Mouse (Mus musculus) heart, embryonic 12.5 days (tissue): ENCODE data around the gene Mapk8. TPM values are rescaled to one million over a fixed set of nuclear protein-coding genes. Genes with fewer than 3 reads are reported as not detected.
"Not testable (repeated sequence)": the region's sequence is repeated elsewhere in the genome, so short reads cannot be mapped to it uniquely, and the experiment has no call there.

Experiments
- ATAC-seq: fragments of 200-750 bp; cut with Nextera tagmentation; 2 replicates; pipeline ENCODE4 v1.8.0; 2017; ENCODE audit warnings: moderate TSS enrichment, moderate library complexity; ENCODE audit not compliant: insufficient number of reproducible peaks, low FRiP score
- H3K27ac ChIP-seq: fragments of 300-500 bp; sonication (generic); 2 replicates; pipeline ENCODE4 v1.5.1; 2016; ENCODE audit warnings: mild to moderate bottlenecking, moderate library complexity; ENCODE audit not compliant: poor library complexity, severe bottlenecking
- H3K27me3 ChIP-seq: fragments of 300-500 bp; sonication (generic); replicated peaks from 2 replicates; pipeline ENCODE4 v1.6.1; 2016; ENCODE audit warnings: mild to moderate bottlenecking, moderate library complexity
- H3K36me3 ChIP-seq: fragments of 300-500 bp; sonication (generic); 2 replicates; pipeline ENCODE4 v1.6.1; 2016; ENCODE audit warnings: mild to moderate bottlenecking, moderate library complexity
- H3K4me1 ChIP-seq: fragments of 300-500 bp; sonication (generic); replicated peaks from 2 replicates; pipeline ENCODE4 v1.6.1; 2016; ENCODE audit warnings: mild to moderate bottlenecking
- H3K4me2 ChIP-seq: fragments of 300-500 bp; sonication (generic); 2 replicates; pipeline ENCODE4 v1.6.1; 2016; ENCODE audit warnings: mild to moderate bottlenecking, moderate library complexity
- H3K4me3 ChIP-seq: fragments of 300-500 bp; sonication (generic); 2 replicates; pipeline ENCODE4 v1.5.1; 2016; ENCODE audit warnings: mild to moderate bottlenecking
- H3K9ac ChIP-seq: fragments of 300-500 bp; sonication (generic); 2 replicates; pipeline ENCODE4 v1.6.1; 2016; ENCODE audit warnings: mild to moderate bottlenecking, moderate library complexity
- H3K9me3 ChIP-seq: fragments of 300-500 bp; sonication (generic); replicated peaks from 2 replicates; pipeline ENCODE4 v1.6.1; 2016; ENCODE audit warnings: mild to moderate bottlenecking, moderate library complexity
- WGBS: fragments of 180-500 bp; shearing (Covaris S2); methylation state at CpG from one replicate; pipeline ENCODE4 v1.1.7; 2016; 5-methylcytosine and 5-hydroxymethylcytosine counted together
- polyA plus RNA-seq: library from polyadenylated mRNA; unstranded; fragments of >200 nt; fragmentation: Nextera tagmentation; extraction: Ambion mirVana; gene quantifications from 2 replicates; pipeline ENCODE4 v1.2.1, GENCODE M21; 2016

The Mapk8 gene
- polyA plus RNA-seq, 1 experiment from 2014 or later = 12.6 TPM

- peaks cover 4% of the 10 kb centered on the region; the same call in 1 of the 2 replicates for H3K27me3 ChIP-seq
- no peak for ATAC-seq
- no peak overlapping the region for H3K4me2 ChIP-seq
- no peaks in the 10 kb centered on the region for H3K9me3 ChIP-seq
- H3K4me1 ChIP-seq = peaks cover 10% of the 10 kb centered on the region
- no peak overlapping the region for H3K9ac ChIP-seq
- no peak overlapping the region for H3K27ac ChIP-seq
- H3K36me3 ChIP-seq = no peaks in the 10 kb centered on the region
- 83% methylated on average over 4 of the region's 4 CpGs for whole genome bisulfite sequencing
- no peak overlapping the region for H3K4me3 ChIP-seq
These were observed 1.3 kb upstream of the Mapk8 start for GRCm38 (mm10) chr14:33448276-33448675.

- Histone ChIP-seq H3K4me1 (peaks cover 12% of the 10 kb centered on the region), H3K4me2 (peak overlapping the region; percentile 61), H3K9ac (peak overlapping the region; percentile 96), H3K27ac (peak overlapping the region; percentile 93), H3K9me3 (no peaks in the 10 kb centered on the region), H3K27me3 (peaks cover 4% of the 10 kb centered on the region; the same call in 1 of the 2 replicates), H3K36me3 (no peaks in the 10 kb centered on the region), H3K4me3 (peak overlapping the region; percentile 90)
- ATAC-seq = peak; percentile 79
- under 1% methylated on average over 60 of the region's 72 CpGs for WGBS
These were observed 366 bp downstream of the Mapk8 start for GRCm38 (mm10) chr14:33446561-33447023.

DNA sequence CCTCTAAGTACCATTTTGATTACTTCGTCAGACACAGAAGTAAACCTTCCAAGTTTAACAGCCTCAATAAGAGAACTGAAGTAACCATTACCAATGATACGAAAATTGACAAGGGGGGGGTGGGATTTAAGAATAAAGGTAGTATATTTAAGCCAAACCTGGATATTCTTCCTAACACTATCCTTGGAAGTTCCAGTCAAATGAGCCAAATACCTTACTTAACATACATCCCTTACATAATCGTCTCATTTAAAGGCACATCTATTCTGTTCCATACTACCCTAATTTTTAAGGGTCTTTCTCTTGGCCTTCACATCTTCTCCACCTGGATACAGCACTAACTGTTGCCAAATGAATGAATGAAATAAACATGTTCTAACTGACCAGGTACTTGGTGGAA lies 996 bp downstream of the Mapk8 start:
- peaks cover 4% of the 10 kb centered on the region; the same call in 1 of the 2 replicates for H3K27me3 ChIP-seq
- peak overlapping the region; percentile 90 for H3K4me3 ChIP-seq
- peak overlapping the region; percentile 61 for H3K4me2 ChIP-seq
- no peak overlapping the region for H3K27ac ChIP-seq
- peaks cover 13% of the 10 kb centered on the region for H3K4me1 ChIP-seq
- H3K36me3 ChIP-seq = no peaks in the 10 kb centered on the region
- WGBS = 41% methylated on average over 3 of the region's 3 CpGs
- H3K9ac ChIP-seq = peak overlapping the region; percentile 96
- ATAC-seq = no peak
- no peaks in the 10 kb centered on the region for H3K9me3 ChIP-seq

GRCm38 (mm10) chr14:33443780-33444179 lies 3.2 kb downstream of the Mapk8 start:
- 53% methylated on average over 2 of the region's 2 CpGs for WGBS
- Histone ChIP-seq H3K9ac (no peak overlapping the region), H3K4me1 (peaks cover 13% of the 10 kb centered on the region), H3K4me3 (no peak overlapping the region), H3K27me3 (peaks cover 1% of the 10 kb centered on the region; the same call in 1 of the 2 replicates), H3K4me2 (no peak overlapping the region), H3K36me3 (no peaks in the 10 kb centered on the region), H3K27ac (no peak overlapping the region), H3K9me3 (no peaks in the 10 kb centered on the region)
- no peak for ATAC-seq

DNA sequence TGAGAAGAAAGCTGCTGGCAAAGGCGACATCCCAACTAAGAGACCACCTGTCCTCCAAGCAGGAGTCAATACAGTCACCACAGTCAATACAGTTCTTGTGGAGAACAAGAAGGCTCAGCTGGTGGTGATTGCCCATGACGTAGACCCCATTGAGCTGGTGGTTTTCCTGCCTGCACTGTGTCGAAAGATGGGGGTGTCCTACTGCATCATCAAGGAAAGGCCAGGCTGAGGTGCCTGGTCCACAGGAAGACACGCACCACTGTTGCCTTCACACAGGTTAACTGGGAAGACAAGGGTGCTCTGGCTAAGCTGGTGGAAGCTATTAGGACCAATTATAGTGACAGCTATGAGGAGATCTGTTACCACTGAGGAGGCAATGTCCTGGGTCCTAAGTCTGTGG lies 14.5 kb downstream of the Mapk8 start:
- H3K4me1 ChIP-seq, H3K9ac ChIP-seq, H3K4me3 ChIP-seq, ATAC-seq, H3K27ac ChIP-seq, H3K4me2 ChIP-seq, H3K27me3 ChIP-seq: not testable (repeated sequence)
- H3K9me3 ChIP-seq = peaks cover 11% of the 10 kb centered on the region
- 79% methylated on average over 4 of the region's 4 CpGs for WGBS
- H3K36me3 ChIP-seq = peaks cover 15% of the 10 kb centered on the region

DNA sequence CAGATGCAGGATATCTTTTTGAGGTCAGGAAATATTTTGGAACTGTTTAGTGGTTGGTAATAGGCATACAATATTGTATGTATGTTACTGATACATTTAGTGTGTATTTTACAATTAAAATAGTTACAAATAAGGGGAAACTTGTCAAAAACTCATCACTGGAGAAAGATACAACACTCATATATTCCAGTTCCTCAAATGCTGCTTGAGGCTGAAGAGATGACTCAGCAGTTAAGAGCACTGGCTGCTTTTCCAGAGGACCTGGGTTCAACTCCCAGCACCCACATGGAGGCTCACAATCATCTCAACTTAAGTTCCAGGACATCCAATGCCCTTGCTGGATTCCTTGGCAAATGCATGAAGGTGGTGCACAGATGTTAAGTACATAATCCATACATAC lies 22.8 kb downstream of the Mapk8 start:
- ATAC-seq = no peak
- no peak overlapping the region for H3K4me2 ChIP-seq
- no peaks in the 10 kb centered on the region for H3K9me3 ChIP-seq

DNA sequence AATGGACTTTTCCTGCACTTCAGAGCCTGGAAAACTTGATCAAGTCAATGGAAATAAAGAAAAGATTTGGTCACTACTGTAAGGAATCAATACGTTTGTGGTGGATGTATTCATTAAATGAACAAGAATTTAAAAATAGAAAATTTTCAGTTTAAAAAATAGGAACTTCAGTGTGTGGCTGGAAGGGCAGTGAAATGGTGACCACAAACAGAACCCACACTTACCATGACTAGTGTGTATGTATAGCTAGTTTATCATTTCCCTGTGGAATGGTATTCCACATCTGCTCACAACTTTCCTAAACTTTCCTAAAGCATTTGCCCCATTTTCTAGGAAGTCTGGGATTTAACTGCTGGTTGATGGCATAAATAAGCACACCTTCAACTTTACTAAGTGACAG lies 24.0 kb downstream of the Mapk8 start:
- H3K9me3 ChIP-seq = no peaks in the 10 kb centered on the region
- no peaks in the 10 kb centered on the region for H3K27me3 ChIP-seq
- WGBS = 77% methylated on average over 1 of the region's 1 CpGs
- H3K4me1 ChIP-seq = peaks cover 10% of the 10 kb centered on the region
- H3K9ac ChIP-seq = no peak overlapping the region
- H3K4me3 ChIP-seq = no peak overlapping the region
- no peaks in the 10 kb centered on the region for H3K36me3 ChIP-seq
- H3K4me2 ChIP-seq = no peak overlapping the region
- no peak for ATAC-seq
- H3K27ac ChIP-seq = no peak overlapping the region

More for the DNA sequence above, 22.8 kb downstream of the Mapk8 start:
- Histone ChIP-seq H3K4me1 (peaks cover 10% of the 10 kb centered on the region), H3K4me3 (no peak overlapping the region), H3K27ac (no peak overlapping the region), H3K9ac (no peak overlapping the region), H3K27me3 (no peaks in the 10 kb centered on the region), H3K36me3 (no peaks in the 10 kb centered on the region)

DNA sequence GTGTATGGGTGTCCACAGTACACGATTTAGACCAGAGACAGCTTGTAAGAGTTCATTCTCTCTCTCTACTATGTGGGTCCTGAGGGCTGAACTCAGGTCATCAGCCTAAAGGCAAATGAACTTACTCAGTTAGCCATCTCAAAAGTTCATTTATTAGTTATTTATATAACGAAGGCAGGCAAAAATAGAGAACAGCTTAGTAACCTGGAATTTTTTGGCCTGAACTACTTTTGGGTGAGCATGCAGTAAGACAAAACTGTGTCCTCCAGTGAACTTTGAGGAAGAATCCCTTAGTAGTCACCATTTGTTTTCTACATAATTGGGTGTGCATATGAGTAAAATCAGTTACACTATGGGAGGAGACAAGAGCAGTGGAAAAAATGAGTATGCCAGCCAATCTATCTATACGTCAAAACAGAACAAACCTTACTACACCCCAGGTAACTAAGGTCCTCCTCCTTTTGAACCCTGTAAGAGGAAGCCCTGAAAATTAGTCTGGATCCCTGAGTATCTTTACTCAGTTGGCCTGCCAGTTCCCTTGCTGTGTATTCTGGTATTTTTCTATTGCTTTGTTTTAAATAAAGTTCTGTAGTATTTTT lies 28.5 kb downstream of the Mapk8 start:
- ATAC-seq = no peak
- WGBS = 85% methylated on average over 3 of the region's 3 CpGs

GRCm38 (mm10) chr14:33415746-33416145 lies 31.2 kb downstream of the Mapk8 start:
- H3K4me3 ChIP-seq = no peak overlapping the region
- 84% methylated on average over 1 of the region's 1 CpGs for WGBS
- no peaks in the 10 kb centered on the region for H3K36me3 ChIP-seq
- no peak overlapping the region for H3K4me2 ChIP-seq
- H3K9me3 ChIP-seq = no peaks in the 10 kb centered on the region
- ATAC-seq = no peak
- no peak overlapping the region for H3K27ac ChIP-seq
- no peaks in the 10 kb centered on the region for H3K27me3 ChIP-seq
- peaks cover 16% of the 10 kb centered on the region for H3K4me1 ChIP-seq
- no peak overlapping the region for H3K9ac ChIP-seq

More for the DNA sequence above, 28.5 kb downstream of the Mapk8 start:
- no peaks in the 10 kb centered on the region for H3K36me3 ChIP-seq
- no peak overlapping the region for H3K27ac ChIP-seq
- no peak overlapping the region for H3K9ac ChIP-seq
- H3K4me3 ChIP-seq = no peak overlapping the region
- no peaks in the 10 kb centered on the region for H3K27me3 ChIP-seq
- no peaks in the 10 kb centered on the region for H3K9me3 ChIP-seq
- no peak overlapping the region for H3K4me2 ChIP-seq
- H3K4me1 ChIP-seq = peaks cover 12% of the 10 kb centered on the region

GRCm38 (mm10) chr14:33402331-33402730 lies 44.6 kb downstream of the Mapk8 start:
- no peaks in the 10 kb centered on the region for H3K27me3 ChIP-seq
- H3K9ac ChIP-seq = no peak overlapping the region
- H3K4me3 ChIP-seq = no peak overlapping the region
- ATAC-seq = no peak
- H3K36me3 ChIP-seq = peaks cover 16% of the 10 kb centered on the region
- H3K9me3 ChIP-seq = no peaks in the 10 kb centered on the region
- WGBS = 89% methylated on average over 1 of the region's 1 CpGs
- H3K4me1 ChIP-seq = no peaks in the 10 kb centered on the region
- H3K4me2 ChIP-seq = no peak overlapping the region
- no peak overlapping the region for H3K27ac ChIP-seq

- Histone ChIP-seq H3K4me3 (no peak overlapping the region), H3K9ac (no peak overlapping the region), H3K27ac (no peak overlapping the region), H3K4me2 (no peak overlapping the region), H3K36me3 (peaks cover 13% of the 10 kb centered on the region), H3K9me3 (no peaks in the 10 kb centered on the region), H3K27me3 (no peaks in the 10 kb centered on the region), H3K4me1 (no peaks in the 10 kb centered on the region)
- ATAC-seq = no peak
- WGBS = 81% methylated on average over 3 of the region's 3 CpGs
These were observed 46.9 kb downstream of the Mapk8 start for GRCm38 (mm10) chr14:33400019-33400418.
